Mouse (Mus musculus) ES-Bruce4 (cell line): ENCODE data around the gene Il17re. TPM values are rescaled to one million over a fixed set of nuclear protein-coding genes. Genes with fewer than 3 reads are reported as not detected.

Source experiments
- H3K27ac ChIP-seq: 2 replicates; pipeline ENCODE4 v1.5.1; 2012; ENCODE audit warnings: low read length, inconsistent platforms; ENCODE audit not compliant: insufficient read depth
- H3K27me3 ChIP-seq: 2 replicates; pipeline ENCODE4 v1.6.1; 2012; ENCODE audit warnings: mild to moderate bottlenecking, low read length, inconsistent platforms; ENCODE audit not compliant: control insufficient read depth, poor library complexity, insufficient read depth, severe bottlenecking
- H3K36me3 ChIP-seq: 2 replicates; pipeline ENCODE4 v1.6.1; 2012; ENCODE audit warnings: inconsistent platforms, mild to moderate bottlenecking, low read length, moderate library complexity; ENCODE audit not compliant: control insufficient read depth, poor library complexity, insufficient read depth, severe bottlenecking
- H3K4me1 ChIP-seq: one replicate; pipeline ENCODE4 v1.8.1; 2011; ENCODE audit warnings: low read length; ENCODE audit not compliant: control insufficient read depth, insufficient read depth
- H3K4me3 ChIP-seq: 2 replicates; pipeline ENCODE4 v1.5.1; 2011; ENCODE audit warnings: low read depth, mild to moderate bottlenecking, low read length
- H3K9ac ChIP-seq: 2 replicates; pipeline ENCODE4 v1.6.1; 2012; ENCODE audit warnings: low read depth, mild to moderate bottlenecking, inconsistent platforms; ENCODE audit not compliant: poor library complexity, severe bottlenecking
- H3K9me3 ChIP-seq: replicated peaks from 2 replicates; pipeline ENCODE4 v1.6.1; 2012; ENCODE audit warnings: mild to moderate bottlenecking, low read length, inconsistent platforms; ENCODE audit not compliant: control insufficient read depth, poor library complexity, insufficient read depth, severe bottlenecking
- CTCF ChIP-seq: IDR thresholded peaks from one replicate; pipeline ENCODE4 v1.8.1; 2011; ENCODE audit warnings: low read depth, low read length
- EP300 ChIP-seq: IDR thresholded peaks from 2 replicates; pipeline ENCODE4 v1.6.1; 2011; ENCODE audit warnings: low read depth, low read length; ENCODE audit not compliant: insufficient read depth
- POLR2A ChIP-seq: IDR thresholded peaks from one replicate; pipeline ENCODE4 v1.8.1; 2011; ENCODE audit warnings: low read length; ENCODE audit not compliant: insufficient read depth
- polyA plus RNA-seq: library from polyadenylated mRNA; stranded (reverse); fragments of >200 nt; gene quantifications from 2 replicates; pipeline ENCODE4 v1.2.4, GENCODE M21; 2011; ENCODE audit warnings: low read depth; ENCODE audit not compliant: missing spikeins, insufficient read depth, insufficient read length

The Il17re gene
- polyA plus RNA-seq, 1 experiment: 3.1 TPM

DNA sequence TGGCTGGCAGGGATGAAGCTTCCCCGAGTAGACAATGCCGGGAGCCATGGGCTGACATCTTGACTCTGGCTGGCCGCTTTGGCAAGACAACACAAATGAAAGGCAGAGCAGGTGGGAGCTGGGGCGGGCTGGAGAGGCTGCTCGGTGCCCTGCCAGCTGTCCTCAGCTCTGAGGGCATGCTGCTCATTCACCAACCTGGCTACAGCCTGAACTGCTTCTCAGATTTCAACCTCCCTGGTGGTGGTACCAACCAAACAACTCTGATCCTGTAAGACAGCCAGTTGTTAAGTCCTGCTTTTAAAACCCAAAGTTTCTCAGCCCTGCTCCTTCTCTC lies 50.6 kb downstream of the Il17re start:
- Histone ChIP-seq H3K4me1 (no peaks in the 10 kb centered on the region), H3K36me3 (no peaks in the 10 kb centered on the region), H3K9ac (no peak overlapping the region), H3K4me3 (no peak overlapping the region), H3K9me3 (0 out of 2 replicates have a peak, but pooled peaks cover 2% of the 10 kb centered on the region), H3K27ac (no peak overlapping the region), H3K27me3 (no peaks in the 10 kb centered on the region)
- TF ChIP-seq POLR2A (no peak), EP300 (no peak), CTCF (no peak)

DNA sequence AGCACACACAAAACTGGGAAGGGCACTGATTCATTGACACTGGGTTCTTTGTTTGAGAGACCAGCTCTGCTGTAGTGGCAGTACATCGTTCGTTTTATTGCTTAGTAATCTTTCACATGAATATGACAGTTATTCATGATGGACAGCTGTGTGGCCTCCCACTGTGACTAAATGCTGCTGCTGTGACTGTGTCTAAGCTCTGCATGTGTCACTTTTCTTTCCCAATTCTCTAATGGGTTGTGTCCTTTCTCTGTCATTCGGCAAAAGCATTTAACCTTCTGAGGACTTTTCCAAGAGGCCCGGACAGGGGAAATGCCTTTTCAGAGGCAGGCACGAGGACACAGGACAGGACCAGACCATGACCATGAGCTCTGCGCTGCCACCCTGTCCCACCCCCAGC lies 55.7 kb downstream of the Il17re start:
- Histone ChIP-seq H3K27ac (no peak overlapping the region), H3K9ac (no peak overlapping the region), H3K9me3 (0 out of 2 replicates have a peak, but pooled peaks cover 2% of the 10 kb centered on the region), H3K4me1 (no peaks in the 10 kb centered on the region), H3K36me3 (peaks cover 31% of the 10 kb centered on the region), H3K4me3 (no peak overlapping the region), H3K27me3 (no peaks in the 10 kb centered on the region)
- TF ChIP-seq CTCF (no peak), POLR2A (no peak), EP300 (no peak)

DNA sequence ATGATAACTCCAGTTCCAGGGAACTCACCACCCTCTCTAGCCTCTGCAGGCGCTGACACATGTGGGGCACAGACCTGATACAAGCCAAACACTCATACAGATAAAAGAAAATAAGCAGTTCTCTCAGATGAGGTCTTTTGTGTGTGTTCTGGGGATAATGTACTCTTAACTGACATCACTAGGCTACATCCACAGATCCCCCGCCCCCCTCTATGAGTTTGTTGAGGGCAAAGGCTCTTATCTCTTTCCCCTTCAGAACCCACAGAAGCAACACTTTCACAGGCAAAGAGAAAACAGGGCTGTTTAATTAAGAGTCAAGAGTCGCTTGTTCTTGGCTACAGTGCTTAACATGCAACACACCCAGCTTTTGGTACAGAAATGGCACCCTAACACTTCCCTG lies 56.3 kb downstream of the Il17re start:
- Histone ChIP-seq H3K27me3 (no peaks in the 10 kb centered on the region), H3K4me3 (no peak overlapping the region), H3K9ac (no peak overlapping the region), H3K9me3 (0 out of 2 replicates have a peak, but pooled peaks cover 2% of the 10 kb centered on the region), H3K4me1 (no peaks in the 10 kb centered on the region), H3K27ac (no peak overlapping the region), H3K36me3 (peaks cover 37% of the 10 kb centered on the region)
- no peak for TF ChIP-seq POLR2A
- TF ChIP-seq EP300: no peak
- no peak for TF ChIP-seq CTCF

DNA sequence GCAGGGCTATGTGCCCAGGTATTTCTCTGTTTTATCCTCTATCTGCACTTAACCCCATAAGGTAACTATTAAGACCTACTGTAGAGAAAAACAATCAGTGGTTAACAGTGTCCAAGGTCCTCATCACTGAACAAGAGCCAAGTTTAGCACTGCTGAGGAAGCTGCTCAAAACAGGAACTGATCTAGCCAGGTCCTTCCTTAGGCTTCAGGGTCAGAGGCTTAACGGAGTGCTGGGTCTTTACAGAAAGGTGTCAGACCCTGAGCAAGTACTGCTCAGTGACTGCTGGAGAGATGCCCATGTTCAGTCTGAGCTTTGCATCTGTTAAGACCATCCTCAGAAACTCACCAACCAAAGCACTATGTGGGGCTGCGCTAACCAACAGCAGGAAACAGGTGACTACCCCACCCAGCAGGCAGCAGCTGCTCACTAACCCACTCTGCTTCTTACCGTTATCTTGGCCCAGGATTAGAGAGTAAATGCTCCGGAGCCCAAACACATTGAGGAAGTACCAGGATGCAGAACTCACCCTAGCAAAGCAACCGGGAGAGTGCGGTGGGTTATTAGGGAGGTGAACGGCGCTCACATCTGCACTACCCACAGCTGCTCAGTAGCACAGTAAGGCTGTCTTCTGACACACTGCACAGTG lies 59.3 kb downstream of the Il17re start:
- H3K27ac ChIP-seq: no peak overlapping the region
- TF ChIP-seq EP300 (no peak), POLR2A (no peak), CTCF (no peak)
- no peaks in the 10 kb centered on the region for H3K4me1 ChIP-seq
- no peak overlapping the region for H3K4me3 ChIP-seq
- H3K36me3 ChIP-seq: peaks cover 52% of the 10 kb centered on the region
- no peak overlapping the region for H3K9ac ChIP-seq
- no peaks in the 10 kb centered on the region for H3K9me3 ChIP-seq
- no peaks in the 10 kb centered on the region for H3K27me3 ChIP-seq

Other genes with a start within 250 kb of the Il17re start
- gene Mtmr14, start 220.6 kb upstream of the Il17re start, polyA plus RNA-seq: 58.8 and 62.4 TPM in 2 replicates
- 3.7 and 5.3 TPM in 2 replicates for gene Cpne9, start 176.2 kb upstream of the Il17re start, polyA plus RNA-seq
- 26.7 and 27.0 TPM in 2 replicates for gene Brpf1, start 151.3 kb upstream of the Il17re start, polyA plus RNA-seq
- 24.2 and 26.8 TPM in 2 replicates for gene Ogg1, start 131.5 kb upstream of the Il17re start, polyA plus RNA-seq
- 7.6 and 7.7 TPM in 2 replicates for gene Camk1, start 114.5 kb upstream of the Il17re start, polyA plus RNA-seq
- 41.0 and 41.4 TPM in 2 replicates for gene Tada3, start 80.6 kb upstream of the Il17re start, polyA plus RNA-seq
- gene Arpc4, start 80.4 kb upstream of the Il17re start, polyA plus RNA-seq: 120 and 130 TPM in 2 replicates
- gene Ttll3, start 69.2 kb upstream of the Il17re start, polyA plus RNA-seq: 2.9 and 3.8 TPM in 2 replicates
- 13.8 and 32.6 TPM in 2 replicates for gene Rpusd3, start 39.1 kb upstream of the Il17re start, polyA plus RNA-seq
- not detected in 2 replicates for gene Cidec, start 22.7 kb upstream of the Il17re start, polyA plus RNA-seq
- 30.0 and 34.3 TPM in 2 replicates for gene Jagn1, start 15.9 kb upstream of the Il17re start, polyA plus RNA-seq
- gene Il17rc, start 12.9 kb downstream of the Il17re start, polyA plus RNA-seq: 3.3 TPM in 2 replicates
- gene Creld1, start 24.8 kb downstream of the Il17re start, polyA plus RNA-seq: 23.2 and 30.7 TPM in 2 replicates
- gene Prrt3, start 43.4 kb downstream of the Il17re start, polyA plus RNA-seq: 0.51 TPM in 1 of 2 replicates, not detected in the other
- gene Emc3, start 73.2 kb downstream of the Il17re start, polyA plus RNA-seq: 28.4 and 33.5 TPM in 2 replicates
- gene Fancd2, start 73.2 kb downstream of the Il17re start, polyA plus RNA-seq: 76.2 and 85.4 TPM in 2 replicates
- not detected in 2 replicates for gene Fancd2os, start 142.2 kb downstream of the Il17re start, polyA plus RNA-seq
- gene Brk1, start 146.3 kb downstream of the Il17re start, polyA plus RNA-seq: 96.3 and 105 TPM in 2 replicates
- 12.9 and 22.0 TPM in 2 replicates for gene Vhl, start 165.5 kb downstream of the Il17re start, polyA plus RNA-seq
- 6.6 and 10.1 TPM in 2 replicates for gene Irak2, start 180.0 kb downstream of the Il17re start, polyA plus RNA-seq
- 39.7 and 42.2 TPM in 2 replicates for gene Tatdn2, start 238.6 kb downstream of the Il17re start, polyA plus RNA-seq